Mouse (Mus musculus): ENCODE data around the gene Lgals8. TPM values are rescaled to one million over a fixed set of nuclear protein-coding genes. Genes with fewer than 3 reads are reported as not detected.

Lgals8 gene
- total RNA-seq, 2 experiments from 2014 or later, result 24.6 to 27.0 TPM

Other genes with a start within 250 kb of the Lgals8 start
- gene Mtr, start 206.8 kb downstream of the Lgals8 start, total RNA-seq (2021), result 10 to 100 TPM; 18.1 TPM
- gene Actn2, start 124.2 kb downstream of the Lgals8 start, total RNA-seq (2021), result 1,000 to 10,000 TPM; 1,554 to 1,683 TPM
- gene Heatr1, start 69.9 kb downstream of the Lgals8 start, total RNA-seq (2021), result 10 to 100 TPM; 12.2 to 13.0 TPM
- gene Edaradd, start 55.5 kb upstream of the Lgals8 start, total RNA-seq (2021), result under 1 TPM in 1 of 2 experiments, not detected in 1; 0.04 TPM
- gene Ero1lb, start 100.9 kb upstream of the Lgals8 start, total RNA-seq (2021), result 1 to 10 TPM in 1 of 2 experiments, under 1 TPM in 1; 0.66 to 1.2 TPM

Data from gastrocnemius, postnatal 14 days (tissue).